Mouse (Mus musculus) limb, embryonic 10.5 days (tissue): ENCODE results near the gene Rnaset2a. TPM values are rescaled to one million over a fixed set of nuclear protein-coding genes. Genes with fewer than 3 reads are reported as not detected.
A peak's percentile ranks its signal among the peaks of the same experiment; 100 is the strongest.
"Not testable (repeated sequence)": the region's sequence is repeated elsewhere in the genome, so short reads cannot be mapped to it uniquely, and the experiment has no call there.

Source experiments
- DNase-seq: peaks from one replicate; pipeline ENCODE4 v3.0.0-alpha.2; 2017; ENCODE audit warnings: low spot score
- H3K27ac ChIP-seq: fragments of 300-500 bp; sonication (generic); 2 replicates; pipeline ENCODE4 v1.5.1; 2016; ENCODE audit warnings: mild to moderate bottlenecking
- H3K27me3 ChIP-seq: fragments of 300-500 bp; sonication (generic); 2 replicates; pipeline ENCODE4 v1.6.1; 2016; ENCODE audit warnings: low read depth, mild to moderate bottlenecking; ENCODE audit not compliant: poor library complexity, severe bottlenecking
- H3K36me3 ChIP-seq: fragments of 300-500 bp; sonication (generic); 2 replicates; pipeline ENCODE4 v1.6.1; 2016; ENCODE audit warnings: mild to moderate bottlenecking, moderate library complexity
- H3K4me1 ChIP-seq: fragments of 300-500 bp; sonication (generic); 2 replicates; pipeline ENCODE4 v1.6.1; 2016
- H3K4me3 ChIP-seq: fragments of 300-500 bp; sonication (generic); 2 replicates; pipeline ENCODE4 v1.5.1; 2016; ENCODE audit warnings: mild to moderate bottlenecking, moderate library complexity
- H3K9me3 ChIP-seq: fragments of 300-500 bp; sonication (generic); replicated peaks from 2 replicates; pipeline ENCODE4 v1.6.1; 2016; ENCODE audit warnings: mild to moderate bottlenecking
- WGBS: fragments of 180-500 bp; shearing (Covaris S2); methylation state at CpG from one replicate; pipeline ENCODE4 v1.1.7; 2016; 5-methylcytosine and 5-hydroxymethylcytosine counted together
- polyA plus RNA-seq: library from polyadenylated mRNA; unstranded; fragments of >200 nt; fragmentation: Nextera tagmentation; extraction: Ambion mirVana; gene quantifications from 2 replicates; pipeline ENCODE4 v1.2.1, GENCODE M21; 2016

Gene Rnaset2a
- 24.0 and 27.0 TPM in 2 replicates for polyA plus RNA-seq

DNA sequence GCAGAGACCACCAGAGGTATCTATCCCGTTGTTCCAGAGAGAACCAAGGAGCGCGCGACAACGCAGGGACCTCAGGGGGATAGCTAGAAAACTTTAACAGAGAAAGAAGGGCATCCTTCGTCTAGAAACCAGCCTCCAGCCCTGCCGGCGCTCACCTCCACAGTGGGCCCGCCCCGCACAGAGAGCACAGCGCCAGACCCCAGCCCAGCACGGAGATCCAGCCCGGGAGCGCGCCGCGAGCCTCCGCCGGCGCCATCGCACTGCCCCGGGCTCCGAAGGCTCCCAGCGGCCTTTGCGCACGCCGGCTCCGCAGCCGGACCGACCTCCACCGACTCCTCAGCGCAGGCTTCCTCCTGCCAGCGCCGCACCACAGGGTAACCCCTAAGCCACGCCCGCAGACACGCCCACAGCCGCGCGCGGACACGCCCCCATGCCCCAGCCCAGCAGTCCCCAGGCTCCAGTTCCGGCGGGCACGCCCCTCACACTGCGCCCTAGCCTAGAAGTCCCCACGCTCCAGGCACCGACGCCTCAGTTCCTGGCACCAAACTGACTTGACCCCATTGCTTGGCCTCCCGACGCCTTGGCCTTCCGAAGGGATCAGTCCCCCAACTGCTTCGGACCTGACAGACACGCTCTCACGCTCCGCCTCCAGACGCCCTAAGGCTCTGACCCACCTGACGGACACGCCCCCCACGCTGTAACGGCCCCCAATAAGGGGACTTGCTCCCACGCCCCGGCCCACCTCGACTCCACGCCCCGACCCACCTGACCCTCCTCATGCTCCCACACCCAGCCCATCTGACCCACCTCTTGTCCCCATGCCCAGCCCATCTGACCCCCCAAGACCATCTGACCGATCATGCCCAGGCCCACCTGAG lies at the start of gene Rnaset2a, which contains the start of gene Gm49673:
Rnaset2a (minus strand) TSS at position 659 of the 878 bp plus-strand sequence.
Gm49673 (minus strand) TSS at position 350 of the 878 bp plus-strand sequence.
- peak within 1 kb of the TSS; percentile 84 for H3K27ac ChIP-seq
- H3K27me3 ChIP-seq, H3K9me3 ChIP-seq, H3K4me1 ChIP-seq, H3K36me3 ChIP-seq: not testable (repeated sequence)
- peak within 1 kb of the TSS; percentile 55 for H3K4me3 ChIP-seq
- 2% methylated on average over 54 of the region's 67 CpGs for WGBS
- peak; percentile 56 for DNase-seq

DNA sequence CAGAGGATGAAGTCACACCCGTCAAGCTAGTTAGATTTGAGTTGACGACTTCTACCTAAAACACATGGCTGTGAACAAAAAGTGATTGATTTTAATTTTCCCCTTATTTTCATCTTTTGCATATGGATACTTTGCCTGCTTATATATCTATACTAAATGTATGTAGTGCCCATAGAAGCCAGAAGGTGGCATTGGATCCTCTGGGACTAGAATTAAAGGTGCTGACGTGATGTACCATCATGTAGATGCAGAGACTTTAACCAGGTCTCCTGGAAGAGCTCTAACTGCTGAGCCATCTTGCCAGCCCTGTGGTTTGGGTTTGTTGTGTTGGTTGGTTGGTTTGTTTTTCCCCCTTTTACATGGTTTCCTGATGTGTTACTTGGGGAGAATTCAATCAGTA lies 49.8 kb upstream of the Rnaset2a start:
- Histone ChIP-seq H3K4me3 (no peak overlapping the region), H3K36me3 (peaks cover 45% of the 10 kb centered on the region), H3K27me3 (no peaks in the 10 kb centered on the region), H3K27ac (no peak overlapping the region), H3K4me1 (no peaks in the 10 kb centered on the region), H3K9me3 (no peaks in the 10 kb centered on the region)
- DNase-seq = no peak
- WGBS = 77% methylated on average over 3 of the region's 3 CpGs

DNA sequence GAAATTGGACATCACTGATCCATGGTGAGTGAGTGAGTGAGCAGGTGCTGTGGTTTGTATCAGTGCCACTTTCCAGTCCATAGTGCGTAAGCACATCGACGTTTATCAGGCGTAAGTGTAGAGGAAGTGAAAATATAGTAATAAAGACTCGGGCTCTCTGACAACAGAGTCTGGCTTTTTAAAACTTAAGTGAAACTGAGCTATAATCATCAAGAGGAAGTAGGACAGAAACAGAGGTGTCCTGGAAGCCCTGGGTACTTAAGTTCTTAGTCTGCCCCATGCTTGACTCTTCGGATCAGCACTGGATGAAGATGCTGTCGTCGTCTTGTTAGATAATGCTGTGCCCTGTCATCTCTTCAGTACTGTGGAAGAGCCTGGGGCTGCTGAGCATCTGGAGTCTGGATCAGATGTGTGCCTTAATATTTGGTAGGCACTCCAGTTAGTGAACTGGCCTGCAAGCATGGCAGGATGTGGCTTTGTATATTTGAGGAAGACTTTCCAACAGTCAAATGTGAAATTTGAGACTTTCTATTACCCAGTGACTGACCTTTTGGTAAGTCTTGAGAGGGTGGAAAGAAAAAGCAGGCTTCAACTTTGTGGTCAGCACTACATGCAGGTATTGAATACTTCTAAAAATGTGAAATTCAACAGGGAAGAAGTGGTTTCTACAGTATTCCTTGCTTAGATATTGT lies 47.9 kb upstream of the Rnaset2a start:
- H3K27ac ChIP-seq = no peak overlapping the region
- no peak for DNase-seq
- peaks cover 61% of the 10 kb centered on the region for H3K36me3 ChIP-seq
- no peak overlapping the region for H3K4me3 ChIP-seq
- H3K9me3 ChIP-seq = no peaks in the 10 kb centered on the region
- 93% methylated on average over 8 of the region's 8 CpGs for WGBS
- no peaks in the 10 kb centered on the region for H3K4me1 ChIP-seq
- H3K27me3 ChIP-seq = no peaks in the 10 kb centered on the region

DNA sequence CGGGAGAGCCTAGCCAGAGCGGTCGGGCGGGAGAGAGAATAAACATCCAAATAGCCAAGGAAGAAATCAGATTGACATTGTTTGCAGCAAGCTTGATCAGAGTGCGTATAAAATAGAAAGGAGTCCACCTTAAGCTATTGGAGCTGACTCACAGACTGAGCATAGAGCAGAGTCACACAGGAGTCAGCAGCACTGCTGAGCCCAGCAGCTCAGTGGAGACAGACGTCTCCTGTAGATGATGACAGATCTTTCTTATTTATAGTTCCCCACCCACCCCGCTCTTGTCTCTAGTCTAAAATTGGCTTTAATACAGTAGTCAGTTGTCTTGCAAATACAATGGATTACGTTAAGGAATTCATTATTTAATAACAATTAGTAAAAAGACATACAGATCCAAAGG lies 45.8 kb upstream of the Rnaset2a start:
- Histone ChIP-seq H3K9me3 (no peaks in the 10 kb centered on the region), H3K4me1 (no peaks in the 10 kb centered on the region), H3K4me3 (no peak overlapping the region), H3K27me3 (no peaks in the 10 kb centered on the region), H3K36me3 (peaks cover 83% of the 10 kb centered on the region), H3K27ac (no peak overlapping the region)
- DNase-seq = no peak
- 95% methylated on average over 8 of the region's 8 CpGs for WGBS

DNA sequence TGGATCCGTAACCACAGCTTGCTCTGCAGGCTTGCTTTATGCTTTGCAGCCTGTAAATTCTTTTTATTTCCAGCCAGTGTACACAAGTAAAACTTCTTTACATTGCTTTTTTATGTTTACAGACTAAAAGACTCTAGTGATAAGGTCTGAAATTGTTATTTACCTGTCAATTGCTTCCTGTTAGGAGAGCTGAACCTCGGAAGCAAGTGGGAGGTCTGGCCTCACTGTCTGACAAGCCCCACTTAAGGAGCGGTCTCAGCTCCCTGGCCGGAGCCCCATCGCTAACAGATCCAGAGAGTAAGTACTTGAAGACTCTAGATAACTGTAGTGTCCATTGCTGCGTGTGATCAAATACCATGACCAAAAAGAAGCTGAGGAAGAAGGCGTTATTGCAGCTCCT lies 36.3 kb upstream of the Rnaset2a start:
- peaks cover 3% of the 10 kb centered on the region; the same call in 1 of the 2 replicates for H3K4me1 ChIP-seq
- no peaks in the 10 kb centered on the region for H3K27me3 ChIP-seq
- peaks cover 93% of the 10 kb centered on the region for H3K36me3 ChIP-seq
- H3K27ac ChIP-seq = no peak overlapping the region
- no peaks in the 10 kb centered on the region for H3K9me3 ChIP-seq
- no peak overlapping the region for H3K4me3 ChIP-seq
- no peak for DNase-seq
- 87% methylated on average over 7 of the region's 7 CpGs for WGBS

DNA sequence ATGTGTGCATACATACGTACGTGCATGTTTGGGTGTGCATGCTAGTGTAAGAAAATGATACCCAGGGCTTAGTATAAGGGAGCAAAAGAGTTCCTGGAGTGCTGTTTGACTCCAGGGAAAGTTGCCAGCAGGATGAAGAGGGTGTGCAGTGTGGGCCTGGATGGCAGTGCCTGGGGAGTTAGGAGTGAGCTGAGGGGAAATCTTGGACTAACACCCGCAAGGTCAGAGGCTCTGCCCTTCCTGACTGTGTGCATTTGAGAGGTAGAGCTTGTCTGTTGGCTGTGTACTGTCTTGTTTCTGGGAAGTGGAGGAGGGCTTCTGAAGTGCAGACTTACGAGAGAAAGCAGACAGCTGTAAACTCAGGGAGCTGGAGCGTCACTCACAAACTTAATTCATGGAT lies 35.9 kb upstream of the Rnaset2a start:
- Histone ChIP-seq H3K4me1 (peaks cover 3% of the 10 kb centered on the region; the same call in 1 of the 2 replicates), H3K36me3 (peaks cover 93% of the 10 kb centered on the region), H3K4me3 (no peak overlapping the region), H3K27ac (no peak overlapping the region), H3K9me3 (no peaks in the 10 kb centered on the region), H3K27me3 (no peaks in the 10 kb centered on the region)
- no peak for DNase-seq
- 78% methylated on average over 5 of the region's 5 CpGs for WGBS

DNA sequence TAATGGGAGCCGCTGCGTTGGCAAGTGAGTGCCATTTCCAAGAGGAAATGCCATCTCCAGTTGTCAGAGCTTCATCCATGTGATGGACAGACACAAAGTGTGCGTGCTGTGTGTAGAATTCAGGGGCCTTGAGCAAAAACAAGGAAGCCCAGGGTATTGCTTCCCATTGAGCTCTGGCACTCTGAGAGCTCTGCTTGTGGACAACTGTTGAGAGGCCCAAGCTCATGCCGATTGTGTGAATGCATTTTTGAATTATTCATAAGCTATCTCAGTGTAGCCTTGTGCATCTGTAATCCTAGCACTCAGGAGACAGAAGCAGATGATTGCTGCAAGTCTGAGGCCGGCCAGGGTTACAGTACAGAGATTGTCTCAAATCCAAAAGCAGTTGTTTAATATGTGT lies 29.2 kb upstream of the Rnaset2a start:
- no peaks in the 10 kb centered on the region for H3K4me1 ChIP-seq
- 97% methylated on average over 5 of the region's 5 CpGs for WGBS
- DNase-seq = no peak
- H3K4me3 ChIP-seq = no peak overlapping the region
- H3K36me3 ChIP-seq = peaks cover 93% of the 10 kb centered on the region
- H3K9me3 ChIP-seq = no peaks in the 10 kb centered on the region
- H3K27ac ChIP-seq = no peak overlapping the region
- no peaks in the 10 kb centered on the region for H3K27me3 ChIP-seq

DNA sequence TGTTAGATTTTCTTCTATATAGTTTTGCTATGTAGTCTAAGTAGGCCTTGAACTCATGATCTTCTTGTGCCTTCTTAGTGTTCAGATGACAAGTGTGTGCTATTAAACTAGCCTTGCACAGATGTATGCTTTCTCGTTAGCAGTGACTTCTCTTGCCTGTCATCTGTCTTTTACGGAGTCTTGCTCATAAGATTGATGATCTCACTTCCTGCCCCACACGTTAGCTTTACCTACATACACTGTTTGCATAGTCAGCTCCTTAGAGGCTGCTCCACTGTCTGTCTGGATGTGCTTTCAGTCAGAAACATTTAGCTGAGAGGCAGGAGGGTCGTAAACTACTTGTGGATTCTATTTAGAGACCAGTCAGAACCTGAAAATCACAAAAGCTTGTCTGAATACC lies 23.2 kb upstream of the Rnaset2a start:
- no peaks in the 10 kb centered on the region for H3K27me3 ChIP-seq
- 52% methylated on average over 4 of the region's 4 CpGs for WGBS
- H3K36me3 ChIP-seq = peaks cover 75% of the 10 kb centered on the region
- no peaks in the 10 kb centered on the region for H3K4me1 ChIP-seq
- no peaks in the 10 kb centered on the region for H3K9me3 ChIP-seq
- no peak for DNase-seq
- H3K27ac ChIP-seq = no peak overlapping the region
- H3K4me3 ChIP-seq = no peak overlapping the region

DNA sequence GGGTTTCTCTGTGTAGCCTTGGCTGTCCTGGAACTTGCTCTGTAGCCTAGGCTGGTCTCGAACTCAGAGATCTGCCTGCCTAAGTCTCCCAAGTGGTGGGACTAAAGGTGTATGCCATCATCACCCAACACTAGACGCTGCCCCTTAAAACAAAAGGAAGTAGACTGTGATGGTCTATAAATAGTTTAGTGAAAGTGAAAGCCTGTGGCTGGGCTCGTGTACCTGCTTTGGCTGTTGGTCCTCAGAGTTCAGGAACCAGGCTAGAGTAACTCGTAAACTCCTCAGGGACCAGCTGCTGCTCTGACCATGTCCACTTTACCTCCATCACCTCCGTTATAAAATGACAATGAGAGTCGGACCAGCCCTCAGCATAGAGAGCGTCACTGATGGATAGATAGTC lies 22.4 kb upstream of the Rnaset2a start:
- peaks cover 67% of the 10 kb centered on the region for H3K36me3 ChIP-seq
- WGBS = 93% methylated on average over 7 of the region's 7 CpGs

DNA sequence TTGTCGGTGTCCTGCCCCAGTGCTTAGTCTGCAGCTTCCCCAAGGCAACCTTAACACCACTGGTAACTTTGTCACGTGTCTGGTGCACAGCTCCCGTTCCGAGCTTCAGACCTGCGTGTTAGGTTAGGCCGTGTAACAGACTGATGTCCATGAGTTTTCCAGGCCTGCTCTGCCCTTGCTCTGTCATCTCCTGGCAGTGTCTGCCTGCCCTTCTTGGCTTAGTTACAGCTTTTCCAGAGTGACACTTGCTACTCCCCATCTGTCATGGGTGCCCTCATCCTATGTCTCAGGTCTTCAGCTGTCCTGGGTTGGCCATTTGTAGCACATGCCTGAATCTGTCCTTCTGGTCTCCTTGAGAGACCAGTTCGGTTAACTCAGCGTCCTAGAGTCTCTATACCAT lies 19.5 kb upstream of the Rnaset2a start:
- not testable (repeated sequence) for H3K27me3 ChIP-seq, H3K27ac ChIP-seq, H3K4me3 ChIP-seq, H3K9me3 ChIP-seq, DNase-seq, H3K4me1 ChIP-seq
- H3K36me3 ChIP-seq = peaks cover 39% of the 10 kb centered on the region
- 96% methylated on average over 7 of the region's 8 CpGs for WGBS

More for the DNA sequence above, 22.4 kb upstream of the Rnaset2a start:
- H3K4me1 ChIP-seq = no peaks in the 10 kb centered on the region
- H3K9me3 ChIP-seq = no peaks in the 10 kb centered on the region
- H3K27me3 ChIP-seq = no peaks in the 10 kb centered on the region
- no peak overlapping the region for H3K27ac ChIP-seq
- no peak overlapping the region for H3K4me3 ChIP-seq
- DNase-seq = no peak

DNA sequence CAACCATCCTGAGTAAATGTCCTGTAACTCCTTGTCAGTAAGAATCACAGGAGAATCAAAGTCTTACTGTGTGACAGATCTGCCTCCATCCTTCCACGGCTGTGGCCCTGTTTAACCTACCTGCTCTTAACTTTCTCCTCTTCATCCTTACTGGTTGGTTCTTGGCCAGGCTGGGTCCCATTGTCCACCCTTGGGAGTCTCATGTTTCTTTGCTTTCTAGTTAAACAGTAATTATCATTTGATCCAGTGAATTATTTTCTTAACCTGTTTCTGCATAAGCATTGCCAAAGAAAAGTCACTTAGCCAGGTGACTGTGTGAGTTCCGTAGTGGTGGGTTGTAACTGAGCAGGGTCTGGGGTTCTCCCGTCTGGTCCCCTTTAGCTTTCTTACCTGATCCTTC lies 18.6 kb upstream of the Rnaset2a start:
- peaks cover 29% of the 10 kb centered on the region for H3K36me3 ChIP-seq
- H3K9me3 ChIP-seq, DNase-seq, H3K27ac ChIP-seq, H3K4me1 ChIP-seq, H3K27me3 ChIP-seq: not testable (repeated sequence)
- WGBS = 43% methylated on average over 2 of the region's 3 CpGs
- H3K4me3 ChIP-seq = peak overlapping the region; percentile 55

DNA sequence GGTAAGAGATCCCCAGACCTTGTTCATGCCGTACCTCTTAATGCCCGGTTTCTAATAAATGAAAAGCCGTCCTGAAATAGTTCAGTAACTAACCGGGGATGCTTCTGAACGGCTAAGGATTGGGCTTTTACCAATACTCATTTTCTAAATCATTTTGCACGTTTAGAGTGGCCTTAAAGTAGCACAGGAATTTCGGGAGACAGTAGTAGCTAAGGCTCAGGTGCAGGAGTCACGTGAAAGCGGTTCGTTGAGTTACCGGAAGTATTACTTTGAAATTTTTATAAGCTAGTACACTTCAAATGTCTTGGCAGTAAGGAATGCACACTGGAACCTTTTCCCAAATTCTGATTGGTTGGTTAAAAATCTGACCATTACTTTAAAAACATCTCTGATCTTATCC lies 18.1 kb upstream of the Rnaset2a start:
- H3K4me3 ChIP-seq = peak overlapping the region; percentile 55
- H3K9me3 ChIP-seq, H3K4me1 ChIP-seq, H3K27ac ChIP-seq, H3K27me3 ChIP-seq: not testable (repeated sequence)
- peaks cover 24% of the 10 kb centered on the region for H3K36me3 ChIP-seq
- 2% methylated on average over 11 of the region's 11 CpGs for WGBS
- DNase-seq = peak; percentile 22

DNA sequence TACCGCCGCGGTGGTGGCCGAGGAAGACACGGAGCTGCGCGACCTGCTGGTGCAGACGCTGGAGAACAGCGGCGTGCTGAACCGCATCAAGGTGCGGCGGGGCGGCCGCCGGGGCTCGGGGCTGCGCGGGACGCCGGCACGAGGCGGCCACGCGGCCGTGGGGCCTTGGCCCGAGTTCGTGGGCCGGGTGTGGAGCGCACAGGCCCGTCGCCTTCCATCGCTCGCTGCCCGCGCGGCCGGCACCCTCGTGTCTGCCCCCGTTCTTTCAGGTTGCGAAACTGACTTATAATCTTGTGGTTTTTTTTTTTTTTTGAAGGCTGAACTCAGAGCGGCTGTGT lies 17.7 kb upstream of the Rnaset2a start:
- DNase-seq = peak; percentile 35
- under 1% methylated on average over 37 of the region's 42 CpGs for WGBS
- H3K4me1 ChIP-seq, H3K27me3 ChIP-seq, H3K9me3 ChIP-seq: not testable (repeated sequence)
- peak overlapping the region; percentile 55 for H3K4me3 ChIP-seq
- peaks cover 20% of the 10 kb centered on the region for H3K36me3 ChIP-seq
- peak overlapping the region; percentile 78 for H3K27ac ChIP-seq
